Mouse (Mus musculus) right cerebral cortex, postnatal 36 days (tissue): ENCODE measurements around the gene Rbm39.
"Not testable (repeated sequence)": the region's sequence is repeated elsewhere in the genome, so short reads cannot be mapped to it uniquely, and the experiment has no call there.

Source experiments
- DNase-seq, 2 experiments: peaks; one replicate each; pipeline ENCODE4 v3.0.0; 2022; ENCODE audit warnings: low spot score in 2 of 2, mixed read lengths in 1 of 2

Rbm39 gene

DNA sequence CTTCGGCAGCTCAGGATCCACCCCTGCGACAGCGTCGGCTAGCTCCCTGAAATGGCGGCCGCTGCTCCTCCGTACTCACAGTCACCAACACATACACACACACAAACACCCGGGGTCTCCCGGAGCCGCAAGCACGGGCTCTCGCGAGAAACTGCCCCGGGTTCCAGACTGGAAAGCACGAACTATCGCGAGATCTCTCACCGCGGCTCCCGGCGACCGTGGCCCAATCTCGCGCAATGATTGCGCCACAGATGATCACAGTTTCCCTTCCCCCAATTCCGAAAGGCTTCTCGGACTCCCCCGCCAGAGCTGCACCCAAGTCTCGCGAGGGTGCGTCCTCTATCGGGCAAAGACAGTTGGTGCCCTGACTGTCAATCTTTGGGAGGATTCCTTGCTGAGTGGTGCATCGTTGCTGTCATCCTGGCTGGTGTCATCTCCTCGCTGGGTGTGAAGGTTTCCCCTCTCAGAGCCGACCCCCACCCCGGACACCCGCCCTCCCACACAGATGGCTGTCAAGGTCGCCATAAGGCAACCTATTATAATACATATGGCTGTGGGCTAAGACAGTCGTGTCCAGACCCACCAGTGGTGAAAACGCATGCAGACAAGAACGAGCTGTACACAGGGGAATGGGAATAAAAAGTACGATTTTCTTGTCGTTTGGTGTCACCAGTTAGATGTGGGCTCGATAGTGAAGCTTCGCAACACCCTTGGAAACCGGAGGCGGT, at the start of gene Rbm39:
TSS of gene Rbm39 (minus strand) at position 145 of the 728 bp plus-strand sequence.
- peak; percentile 99 to 100 for DNase-seq

DNA sequence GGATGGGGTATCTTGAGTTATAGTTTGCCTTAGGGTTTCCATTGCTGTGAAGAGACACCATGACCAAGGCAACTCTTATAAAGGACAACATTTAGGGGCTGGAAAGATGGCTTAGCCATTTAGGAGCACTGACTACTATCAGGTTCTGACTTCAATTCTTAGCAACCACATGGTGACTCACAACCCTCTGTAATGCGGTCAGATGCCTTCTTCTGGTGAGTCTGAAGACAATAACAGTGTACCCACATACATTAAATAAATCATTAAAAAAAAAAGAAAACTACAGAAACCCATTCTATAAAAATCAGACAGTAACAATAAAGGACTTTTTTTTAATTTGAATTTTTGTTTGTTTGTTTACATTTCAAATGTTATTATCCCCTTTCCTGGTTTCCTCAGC, 49.1 kb upstream of the Rbm39 start:
- no peak for DNase-seq

DNA sequence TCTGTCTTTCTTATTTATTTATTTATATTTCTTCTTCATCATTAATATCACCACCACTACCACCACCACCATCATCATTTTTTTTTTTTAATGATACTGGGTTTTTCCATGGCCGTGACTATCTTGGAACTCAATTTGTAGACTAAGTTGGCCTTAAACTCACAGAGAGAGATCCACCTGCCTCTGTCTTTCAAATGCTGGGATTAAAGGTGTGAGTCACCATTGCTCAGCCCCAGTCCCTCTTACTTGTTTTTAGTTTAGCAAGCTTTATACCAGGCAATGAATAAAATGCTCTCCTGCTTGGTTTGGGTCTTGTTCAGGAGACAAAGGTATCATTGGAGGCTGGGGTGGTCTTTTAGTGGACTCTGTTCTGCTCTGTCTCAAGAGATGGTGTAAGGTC, 47.7 kb upstream of the Rbm39 start:
- DNase-seq = no peak

DNA sequence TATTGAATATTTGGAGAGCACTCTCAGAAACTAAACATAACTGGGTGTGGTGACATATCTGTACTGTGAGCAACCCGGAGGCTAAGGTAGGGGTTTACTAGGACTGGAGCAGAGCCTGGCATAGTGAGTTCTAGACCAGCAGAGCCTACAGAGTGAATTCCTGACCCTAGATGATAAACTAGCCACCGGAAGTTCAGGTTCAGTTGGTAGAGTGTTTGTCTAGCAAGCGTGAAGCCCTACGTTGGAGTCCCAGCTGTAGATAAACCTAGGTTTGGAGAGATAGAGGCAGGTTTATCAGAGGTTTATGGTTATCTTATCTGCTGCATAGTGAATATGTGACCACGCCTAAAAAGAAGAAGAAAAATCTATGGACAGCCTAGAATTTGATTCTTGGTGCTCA, 44.0 kb upstream of the Rbm39 start:
- DNase-seq = no peak

DNA sequence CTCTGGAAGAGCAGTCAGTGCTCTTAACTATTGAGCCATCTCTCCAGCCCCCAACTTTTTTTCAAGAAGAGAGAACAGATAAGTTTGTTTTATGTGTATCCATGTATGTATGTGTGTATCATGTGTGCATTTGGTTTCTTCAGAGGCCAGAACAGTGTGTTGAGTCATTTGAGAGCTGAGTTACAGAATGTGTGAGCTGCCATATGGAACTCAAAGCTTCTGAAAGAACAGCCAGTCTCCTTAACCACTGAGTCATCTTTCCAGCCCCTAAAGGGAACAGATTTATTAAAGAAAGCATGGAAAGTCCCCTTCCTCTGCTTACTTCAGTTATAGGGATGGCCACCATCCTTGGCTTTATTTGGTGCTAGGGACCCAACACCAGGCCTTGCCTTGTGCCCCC, 42.1 kb upstream of the Rbm39 start:
- no peak for DNase-seq

DNA sequence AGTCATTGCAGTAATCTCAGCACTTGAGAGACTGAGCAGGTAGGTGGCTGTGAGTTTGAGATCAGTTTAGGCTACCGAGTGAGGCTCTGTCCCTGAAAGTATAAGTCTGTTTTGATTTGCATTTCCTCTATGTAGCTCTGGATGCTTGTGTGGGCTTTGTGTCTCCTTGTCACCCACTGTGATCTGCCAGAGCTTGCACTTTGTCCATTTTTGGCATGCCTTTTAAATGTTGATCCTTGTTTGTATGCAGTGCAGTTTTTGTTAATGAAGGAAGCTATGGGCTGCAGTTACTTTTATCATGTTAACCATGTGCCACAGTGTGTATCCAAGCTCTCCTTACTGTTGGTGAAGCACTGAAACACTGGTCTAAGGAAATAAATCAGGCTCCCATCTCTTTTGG, 37.7 kb upstream of the Rbm39 start:
- DNase-seq = no peak

DNA sequence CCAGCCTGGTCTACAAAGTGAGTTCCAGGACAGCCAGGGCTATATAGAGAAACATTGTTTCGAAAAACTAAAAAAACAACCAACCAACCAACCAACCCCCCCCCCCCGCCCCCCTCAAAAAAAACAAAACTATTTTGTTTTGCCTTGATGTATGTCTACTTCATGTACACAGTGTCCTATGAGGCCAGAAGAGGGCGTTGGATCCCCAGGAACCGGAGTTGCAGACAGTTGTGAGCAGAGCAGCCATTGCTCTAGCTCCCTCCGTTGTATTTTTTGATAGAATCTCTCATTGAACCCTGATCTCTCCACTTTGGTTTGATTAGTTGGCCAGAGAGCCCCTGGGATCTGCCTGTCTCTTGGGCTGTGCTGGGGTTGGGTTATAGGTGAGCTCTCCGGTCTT, 23.9 kb upstream of the Rbm39 start:
- no peak for DNase-seq

DNA sequence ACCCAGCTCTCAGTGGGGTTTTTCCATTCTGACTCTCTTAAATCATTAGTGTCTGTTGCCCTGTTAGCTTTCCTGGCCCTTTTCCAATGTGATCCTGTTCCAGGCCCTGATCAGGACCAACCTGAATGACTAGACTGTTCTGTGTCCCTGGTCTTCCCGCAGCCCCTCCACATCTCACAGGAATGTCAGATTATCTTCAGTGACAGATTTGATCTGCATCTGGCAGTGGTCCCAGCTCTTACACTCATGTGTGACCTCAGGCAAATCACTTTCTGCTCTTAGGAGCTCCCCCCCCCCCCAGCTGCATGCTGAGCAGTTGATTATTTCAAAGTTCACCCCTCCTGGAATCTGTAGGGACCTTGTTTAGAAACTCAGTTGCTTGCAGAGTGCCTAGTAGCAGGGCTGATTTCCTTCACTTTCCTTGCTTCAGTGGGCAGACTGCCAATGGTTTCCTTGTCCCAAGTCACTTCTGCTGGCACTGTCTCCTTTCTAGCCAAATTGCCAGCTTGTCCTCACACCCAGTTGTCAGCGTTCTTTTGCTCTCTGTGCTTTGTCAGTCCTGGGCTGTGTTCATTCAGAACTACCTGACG, 22.9 kb upstream of the Rbm39 start:
- DNase-seq = peak; percentile 33 to 34

DNA sequence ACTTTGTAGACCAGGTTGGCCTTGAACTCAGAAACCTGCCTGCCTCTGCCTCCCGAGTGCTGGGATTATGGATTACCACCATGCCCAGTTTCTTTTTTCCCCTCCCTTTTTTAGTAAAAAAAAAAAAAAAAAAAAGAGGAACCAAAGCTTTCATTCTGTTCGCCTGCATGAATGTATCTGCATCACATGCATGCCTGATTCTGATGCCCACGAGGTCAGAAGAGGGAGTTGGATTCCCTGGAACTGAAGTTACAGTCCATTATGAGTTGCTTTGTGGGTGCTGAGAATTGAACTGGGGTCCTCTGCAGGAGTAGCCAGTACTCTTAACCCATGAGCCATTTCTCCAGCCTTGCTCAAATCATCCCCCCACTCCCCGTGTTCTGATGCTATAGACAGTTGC, 21.4 kb upstream of the Rbm39 start:
- DNase-seq = no peak

DNA sequence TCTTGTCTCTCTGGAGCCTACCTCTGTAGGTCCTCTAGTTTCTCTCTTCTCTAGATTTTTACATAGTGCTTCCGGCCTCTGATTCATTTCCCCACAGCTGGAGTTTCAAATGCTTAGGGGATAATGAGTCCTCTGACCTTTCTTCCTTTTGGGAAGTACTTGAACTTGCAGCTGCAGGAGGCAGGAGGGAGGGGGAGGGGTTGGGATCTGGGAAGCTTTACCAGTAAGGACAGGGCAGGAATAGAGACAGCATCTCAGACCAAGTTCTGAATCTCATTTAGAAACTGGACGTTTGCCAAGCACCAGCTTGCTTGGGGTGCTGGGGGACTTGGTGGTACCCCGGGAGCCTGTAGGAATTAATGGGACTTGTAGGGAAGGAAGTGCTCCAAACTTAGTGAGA, 19.9 kb upstream of the Rbm39 start:
- no peak for DNase-seq

DNA sequence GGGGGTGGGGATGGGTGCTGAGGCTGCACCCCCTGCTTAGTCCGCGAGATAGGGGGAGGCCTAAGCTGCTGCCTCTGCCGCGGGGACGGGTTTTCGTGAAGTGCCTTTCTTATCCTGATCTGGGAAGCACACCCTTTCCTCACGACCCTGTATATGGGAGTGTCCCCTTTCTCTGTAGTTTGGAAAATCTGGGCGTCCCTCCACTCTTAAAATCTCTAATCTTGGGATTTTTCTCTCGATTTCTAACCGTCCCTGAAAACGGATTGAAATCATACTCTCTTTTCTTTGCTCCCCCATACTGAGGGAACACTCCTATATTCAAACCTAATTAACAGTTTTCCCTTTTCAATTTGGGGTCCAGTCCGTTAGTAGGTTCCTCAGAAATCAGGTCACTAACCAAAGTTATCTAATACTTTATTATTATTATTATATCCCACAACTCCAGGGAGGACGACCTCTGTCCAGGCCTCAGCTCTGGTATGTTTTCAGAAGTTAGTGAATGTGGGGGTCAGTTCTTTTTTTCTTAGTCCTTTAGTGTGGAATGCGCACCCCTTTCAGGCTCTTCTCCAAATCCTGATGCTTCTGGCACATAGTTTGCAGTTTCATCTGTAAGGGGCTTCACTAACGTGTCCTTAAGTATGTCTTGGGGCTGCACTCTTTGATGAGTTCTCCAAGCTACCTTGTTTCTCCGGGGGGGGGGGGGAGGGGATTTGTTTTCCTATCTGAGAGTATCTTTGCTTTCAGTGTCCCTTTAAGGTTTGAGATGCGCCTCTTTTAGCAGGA, 17.3 kb upstream of the Rbm39 start:
- DNase-seq = no peak

DNA sequence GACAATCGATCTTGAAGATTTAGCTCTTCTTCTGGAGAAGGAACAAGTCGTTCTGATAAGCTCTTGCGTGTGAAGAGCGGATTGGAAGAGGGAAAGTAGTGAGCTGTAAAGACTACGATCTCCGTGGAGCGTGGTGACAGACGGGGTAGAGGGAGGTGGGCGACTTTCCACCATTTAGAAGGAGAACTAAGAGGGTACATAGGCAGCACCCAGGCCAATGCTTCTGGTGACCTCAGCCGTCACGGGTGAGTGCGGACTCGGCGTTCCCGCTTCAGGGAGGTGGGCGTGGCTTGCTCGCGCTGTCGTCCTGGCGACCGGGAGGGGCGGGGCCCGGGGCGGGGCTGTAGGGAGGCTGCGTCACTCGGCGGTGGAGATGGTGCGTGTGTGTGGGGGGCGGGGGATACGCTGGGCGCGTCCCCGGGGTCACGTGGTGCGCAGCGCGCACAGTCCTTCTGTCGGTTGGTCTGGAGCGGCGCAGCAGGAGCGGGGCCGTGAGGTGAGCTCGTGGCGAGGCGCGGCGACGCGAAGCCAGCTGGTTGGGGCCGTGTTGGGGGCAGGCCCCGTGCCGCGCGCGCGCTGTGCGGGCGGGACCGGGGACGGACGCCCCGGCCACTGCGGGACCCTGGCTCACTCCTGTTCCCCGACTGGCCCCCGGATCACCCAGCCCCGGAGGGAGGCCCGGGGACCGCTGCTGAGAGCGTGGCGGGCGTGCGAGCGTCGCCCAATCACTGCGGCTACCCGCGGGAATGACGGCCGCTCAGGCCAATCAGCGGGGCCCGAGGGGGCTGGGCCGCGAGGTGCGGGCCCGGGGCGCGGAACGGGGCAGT, 16.5 kb upstream of the Rbm39 start, which contains the start of gene Phf20:
TSS of gene Phf20 (plus strand) at position 165 of the 827 bp plus-strand sequence.
- DNase-seq = peak; percentile 97

DNA sequence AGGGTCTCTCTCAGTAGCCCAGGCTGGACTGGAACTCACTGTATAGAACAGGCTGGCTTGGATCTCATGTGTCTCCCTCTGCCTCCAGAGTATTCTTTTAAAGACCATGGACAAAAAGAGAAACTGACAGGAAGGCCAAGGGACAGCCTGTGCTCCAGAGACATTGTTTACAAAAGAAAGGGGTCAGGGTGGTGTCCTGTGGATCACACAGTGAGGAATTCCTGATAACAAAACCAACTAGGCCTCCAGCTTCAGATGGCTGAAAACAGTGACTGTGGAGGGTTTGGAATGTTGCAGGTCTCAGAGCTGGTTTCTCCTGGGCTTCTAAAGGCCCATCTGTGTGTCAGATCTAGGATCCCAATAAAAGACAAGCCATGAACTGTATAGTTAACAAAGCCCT, 14.5 kb upstream of the Rbm39 start:
- no peak for DNase-seq

DNA sequence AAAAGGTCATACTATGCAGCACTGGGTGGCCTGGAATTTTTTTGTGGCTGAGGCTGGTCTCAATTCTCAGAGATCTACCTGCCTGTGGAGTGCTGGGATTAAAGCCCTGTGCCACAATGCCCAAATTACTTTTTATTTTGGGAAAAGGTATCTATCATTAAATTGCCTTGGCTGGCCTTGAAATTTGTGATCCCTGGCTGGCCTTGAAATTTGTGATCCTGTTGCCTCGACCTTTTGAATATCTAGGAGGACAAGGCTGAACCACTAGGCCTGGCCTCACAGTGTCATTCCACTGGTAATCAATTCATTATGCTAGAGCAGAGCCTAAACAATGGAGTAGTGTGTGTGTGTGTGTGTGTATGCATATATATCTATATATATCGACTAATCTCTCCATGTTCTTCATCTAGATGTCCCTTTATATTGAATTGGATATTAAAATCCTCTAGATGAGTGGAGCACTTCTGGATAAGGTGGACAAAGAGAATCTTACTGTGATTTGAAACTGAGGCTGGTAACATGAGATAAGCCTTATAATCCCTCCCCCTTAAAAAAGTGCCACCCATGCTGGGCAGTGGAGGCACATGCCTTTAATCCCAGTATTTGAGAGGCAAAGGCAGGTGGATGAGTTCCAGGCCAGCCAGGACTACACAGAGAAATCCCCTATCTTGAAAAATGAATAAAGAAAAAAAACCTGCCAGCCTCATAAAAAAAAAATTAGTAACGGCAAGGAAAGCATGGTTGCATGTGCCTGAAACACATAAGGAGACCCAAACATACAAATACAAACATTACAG, 13.2 kb upstream of the Rbm39 start:
- no peak for DNase-seq

DNA sequence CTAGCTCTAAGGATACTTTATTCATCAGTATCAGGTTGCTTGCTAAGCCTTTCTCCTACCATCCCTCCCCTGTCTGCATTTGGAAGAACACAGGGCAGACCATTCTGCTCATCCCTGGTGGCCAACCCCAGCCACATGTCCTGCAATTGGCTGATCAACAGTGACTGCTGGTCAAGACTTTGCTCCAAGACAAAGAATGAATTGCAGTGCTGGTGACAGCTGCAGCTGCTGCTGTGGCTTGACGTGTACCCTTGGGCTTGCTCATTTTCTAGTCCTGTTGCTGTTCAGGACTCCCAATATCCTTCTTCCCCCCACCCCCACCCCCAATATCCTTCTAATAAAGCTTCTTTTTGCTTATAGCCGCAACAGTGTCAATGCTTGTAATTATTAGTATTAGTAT, 12.0 kb upstream of the Rbm39 start:
- no peak for DNase-seq

DNA sequence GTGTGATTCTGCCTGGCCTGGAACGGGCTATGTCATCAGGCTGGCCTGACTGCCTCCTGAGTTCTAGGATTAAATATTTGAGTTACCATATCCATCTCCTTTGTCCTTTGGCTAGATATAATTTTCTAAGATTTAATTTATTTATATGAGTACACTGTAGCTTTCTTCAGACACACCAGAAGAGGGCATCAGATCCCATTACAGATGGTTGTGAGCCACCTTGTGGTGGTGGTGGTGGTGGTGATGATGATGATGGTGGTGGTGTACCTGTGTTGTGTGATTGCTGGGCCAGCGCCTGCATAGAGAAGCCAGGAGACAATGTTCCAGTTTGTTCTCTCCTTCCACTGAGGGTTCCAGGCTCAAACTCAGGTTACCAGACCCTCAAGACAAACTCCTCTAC, 11.5 kb upstream of the Rbm39 start:
- no peak for DNase-seq

DNA sequence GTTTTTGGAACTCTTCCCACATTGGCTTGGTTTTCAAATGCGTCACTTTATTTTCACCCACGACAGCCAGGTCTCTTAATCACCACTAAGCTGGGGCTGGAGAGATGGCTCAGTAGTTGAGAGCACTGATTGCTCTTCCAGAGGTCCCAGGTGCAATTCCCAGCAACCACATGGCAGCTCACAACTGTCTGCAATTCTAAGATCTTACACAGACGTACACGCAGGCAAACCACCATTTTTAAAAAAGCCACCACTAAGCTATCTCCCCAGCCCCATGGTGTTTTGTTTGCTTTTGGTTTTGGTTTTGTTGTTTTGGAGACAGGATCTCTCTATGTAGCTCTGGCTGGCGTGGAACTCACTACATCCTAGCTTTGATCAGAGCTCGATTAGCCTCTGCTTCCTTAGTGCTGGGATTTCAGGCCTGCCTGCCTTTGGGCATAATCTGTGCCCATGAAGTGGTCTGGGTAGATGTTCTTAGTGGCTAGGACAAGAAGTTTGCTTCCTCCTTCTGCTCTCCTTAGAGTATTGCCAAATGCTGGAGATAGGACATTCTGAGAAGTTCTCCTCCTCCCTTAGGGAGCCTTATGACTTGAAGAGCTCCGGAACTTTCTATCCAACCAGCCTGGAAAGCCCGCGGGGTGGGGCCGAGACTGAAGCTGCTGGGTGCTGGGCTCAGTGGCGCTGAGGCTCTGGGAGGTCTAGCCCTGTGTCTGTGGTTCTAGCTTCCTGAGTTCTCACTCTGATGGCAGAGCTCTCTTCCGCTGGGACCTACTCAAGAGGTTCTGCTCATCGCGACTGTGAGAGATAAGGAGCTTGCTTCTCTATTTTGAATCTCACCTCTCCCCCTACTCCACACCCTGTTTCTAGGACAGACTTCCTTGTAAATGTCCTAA, 10.2 kb upstream of the Rbm39 start:
- DNase-seq = no peak

DNA sequence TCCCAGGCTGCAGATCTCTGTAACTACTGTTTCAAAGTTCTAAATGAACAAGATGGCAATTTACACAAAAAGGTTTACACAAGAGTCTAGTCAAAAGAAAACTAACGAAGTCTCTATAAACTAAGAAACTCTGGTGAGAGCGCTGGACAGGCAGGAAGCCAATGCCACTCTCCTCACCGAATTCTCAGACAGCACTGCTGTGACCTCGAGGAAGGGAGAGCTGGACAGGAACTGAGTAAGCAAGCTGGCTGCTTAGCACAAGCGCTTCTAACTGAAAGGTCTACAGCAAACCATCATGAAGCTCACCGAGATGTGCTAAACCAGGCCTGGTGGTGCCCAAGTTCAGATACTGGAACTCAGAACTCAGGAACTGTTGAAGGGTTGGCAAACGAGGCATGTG, 9.2 kb upstream of the Rbm39 start:
- not testable (repeated sequence) for DNase-seq

DNA sequence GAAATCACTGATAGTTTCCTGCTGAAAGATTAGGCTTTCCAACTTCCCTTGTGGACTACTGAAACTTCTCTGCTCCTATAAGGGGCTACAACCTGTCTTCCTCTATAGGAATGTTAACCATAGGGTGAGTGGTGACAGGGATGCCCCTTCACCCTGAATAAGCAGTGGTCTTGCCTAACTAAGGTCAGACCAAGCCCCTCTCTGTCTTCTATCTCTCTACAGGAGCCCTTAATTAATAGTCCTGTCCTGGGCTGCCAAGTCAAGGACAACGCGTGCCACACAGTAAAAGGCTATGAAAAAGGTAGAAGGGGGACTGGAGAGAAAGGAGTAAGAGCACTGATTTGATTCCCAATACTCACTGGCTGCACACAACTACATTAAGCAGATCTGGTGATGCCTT, 1.6 kb upstream of the Rbm39 start:
- no peak for DNase-seq
